Comparison of ENCODE assay signal across 8 mouse cellular contexts in genomic region chr4:153175660-153176059, GRCm38 (mm10).
DNase-seq lines count a peak whose midpoint lies in the region; ATAC-seq lines count a peak whose summit lies in the region.

No protein-coding gene starts in this region.

- ATAC-seq in heart, embryonic 16.5 days (replicated peaks; ENCODE audit: extremely low read depth, insufficient read depth, low FRiP score), result peak; percentile 32; the same call in 1 of the 2 replicates

- DNase-seq in right cerebral cortex, adult 18-20 months, result peak; percentile 29
- DNase-seq in right cerebral cortex, postnatal 25 days, result no peak
- peak; percentile 15 for DNase-seq in cerebellum, adult 9-10 months
- peak; percentile 53 for DNase-seq in kidney, postnatal 14 days
- DNase-seq in lung, postnatal 4 days, result peak; percentile 24 to 32
- DNase-seq in yolk sac, embryonic 10.5 days (ENCODE audit: low spot score), result peak; percentile 78
- no peak for DNase-seq in T-cell, adult 2 months (ENCODE audit: low spot score)

- H3K4me3 ChIP-seq in heart, embryonic 16.5 days (ENCODE audit: low read length), result no peak overlapping the region

- no peak overlapping the region for H3K4me2 ChIP-seq in heart, embryonic 16.5 days (ENCODE audit: low read depth, low read length)

- H3K36me3 ChIP-seq in heart, embryonic 16.5 days (ENCODE audit: control insufficient read depth, insufficient read depth), result no peaks in the 10 kb centered on the region

- H3K27ac ChIP-seq in heart, embryonic 16.5 days (ENCODE audit: low read length), result no peak overlapping the region

- H3K4me1 ChIP-seq in heart, embryonic 16.5 days (ENCODE audit: control insufficient read depth, insufficient read depth, low read length), result no peaks in the 10 kb centered on the region

- no peak overlapping the region for H3K9ac ChIP-seq in heart, embryonic 16.5 days (ENCODE audit: low read length)

- WGBS in heart, embryonic 16.5 days, result 6% methylated on average over 12 of the region's 12 CpGs

- H3K9me3 ChIP-seq in heart, embryonic 16.5 days (replicated peaks; ENCODE audit: control insufficient read depth, low read length), result peaks cover 13% of the 10 kb centered on the region

- no peaks in the 10 kb centered on the region for H3K27me3 ChIP-seq in heart, embryonic 16.5 days (ENCODE audit: control insufficient read depth, insufficient read depth, low read length)

Comparison
In these comparisons a context has a peak if more than half of its experiments do, and no peak if none do; other contexts are left out.
1. DNase-seq: peak in right cerebral cortex, adult 18-20 months (single experiment), cerebellum, adult 9-10 months (single experiment), kidney, postnatal 14 days (single experiment), lung, postnatal 4 days (2 of 2) and yolk sac, embryonic 10.5 days (single experiment); none in right cerebral cortex, postnatal 25 days (single experiment) and T-cell, adult 2 months (single experiment).